Mouse (Mus musculus) thymus, postnatal 14 days (tissue): ENCODE measurements at regions not wholly inside any gene's neighbourhood (a gene's known extent, or its start where the extent isn't known, plus 50 kb on each side); places are given as distances from the start of the nearest gene placed in this dataset.

Experiments
- DNase-seq: peaks from one replicate; pipeline ENCODE4 v3.0.0; 2021

- no peak for DNase-seq
These were observed 62.1 kb upstream of the Pfn2 start for GRCm38 (mm10) chr3:57910020-57910419.

GRCm38 (mm10) chr3:57911831-57912596, 64.1 kb upstream of the Pfn2 start:
- DNase-seq = no peak

DNA sequence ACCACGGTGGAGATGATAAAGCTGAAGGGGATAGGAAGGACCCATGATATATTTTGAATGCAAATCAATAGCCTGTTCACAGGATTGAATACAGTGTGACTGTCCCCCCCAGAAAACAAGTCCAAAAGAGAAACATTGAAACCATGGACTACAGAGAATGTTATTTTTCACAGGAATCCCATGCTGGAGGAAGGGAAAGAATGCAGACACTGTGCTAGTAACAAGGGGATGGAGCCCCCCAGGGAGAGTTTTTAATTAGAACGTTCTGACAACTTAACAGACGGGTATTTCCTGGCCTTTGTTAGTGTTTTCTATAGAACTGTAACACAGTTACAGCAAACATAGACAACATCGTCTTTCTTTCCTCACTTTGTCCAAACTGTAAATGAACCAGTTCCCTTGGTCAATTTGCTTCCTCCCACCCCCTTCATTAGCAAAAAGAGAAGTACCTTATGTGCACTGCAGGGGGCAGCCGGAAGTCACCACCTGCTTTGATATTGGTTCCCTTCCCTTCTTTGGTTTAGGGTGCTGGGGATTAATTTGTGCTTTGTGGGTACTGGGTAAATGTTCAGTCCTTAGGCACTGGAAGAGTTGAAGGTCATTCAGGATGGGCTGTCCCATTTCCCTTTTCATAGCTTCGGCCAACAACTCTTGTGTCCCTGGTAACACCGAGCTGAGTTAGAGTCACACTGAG, 64.9 kb upstream of the Pfn2 start:
- no peak for DNase-seq

- DNase-seq = no peak
These were observed 66.8 kb upstream of the Pfn2 start for GRCm38 (mm10) chr3:57914687-57915086.

- no peak for DNase-seq
These were observed 71.0 kb upstream of the Pfn2 start for GRCm38 (mm10) chr3:57918913-57919312.

GRCm38 (mm10) chr3:57919390-57920089, 71.7 kb upstream of the Pfn2 start:
- DNase-seq = no peak

DNA sequence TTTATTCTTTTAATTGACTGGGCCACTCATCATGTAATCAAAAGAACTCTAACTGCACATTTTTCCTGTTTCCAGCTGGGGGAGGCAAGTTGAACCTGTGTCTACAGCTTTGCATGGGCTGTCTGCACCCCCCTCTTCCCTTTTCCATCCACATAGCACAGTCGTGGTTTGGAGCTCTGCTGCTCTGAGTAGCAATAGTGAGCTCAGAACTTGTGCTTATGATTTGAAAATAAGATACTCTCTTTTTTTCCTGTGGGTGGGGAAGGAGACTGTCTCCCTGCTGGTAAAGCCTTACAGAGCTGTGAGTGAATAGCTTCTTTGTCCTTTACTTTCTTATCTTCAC, 72.2 kb upstream of the Pfn2 start:
- no peak for DNase-seq

- no peak for DNase-seq
These were observed 73.4 kb upstream of the Pfn2 start for GRCm38 (mm10) chr3:57921071-57921882.

DNA sequence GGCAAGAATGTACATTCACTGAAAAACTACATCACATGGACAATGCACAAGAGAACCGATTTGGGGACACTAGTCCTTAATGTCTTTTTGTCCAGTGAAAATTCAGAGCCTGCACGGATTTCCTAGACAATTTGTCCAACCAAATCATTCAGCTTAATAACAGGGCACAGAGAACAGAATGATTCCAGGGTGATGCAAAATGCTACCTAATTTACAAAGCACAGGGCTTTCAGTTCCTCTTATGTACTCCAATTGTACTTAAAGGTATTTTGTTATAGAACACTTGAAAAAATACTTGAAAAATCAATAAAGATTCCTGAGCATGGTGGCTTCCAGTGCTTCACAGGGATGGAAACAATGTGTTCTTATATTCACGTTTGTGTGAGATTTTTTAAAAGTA, 75.2 kb upstream of the Pfn2 start:
- DNase-seq = no peak

- no peak for DNase-seq
These were observed 85.0 kb upstream of the Pfn2 start for GRCm38 (mm10) chr3:57932657-57933539.

DNA sequence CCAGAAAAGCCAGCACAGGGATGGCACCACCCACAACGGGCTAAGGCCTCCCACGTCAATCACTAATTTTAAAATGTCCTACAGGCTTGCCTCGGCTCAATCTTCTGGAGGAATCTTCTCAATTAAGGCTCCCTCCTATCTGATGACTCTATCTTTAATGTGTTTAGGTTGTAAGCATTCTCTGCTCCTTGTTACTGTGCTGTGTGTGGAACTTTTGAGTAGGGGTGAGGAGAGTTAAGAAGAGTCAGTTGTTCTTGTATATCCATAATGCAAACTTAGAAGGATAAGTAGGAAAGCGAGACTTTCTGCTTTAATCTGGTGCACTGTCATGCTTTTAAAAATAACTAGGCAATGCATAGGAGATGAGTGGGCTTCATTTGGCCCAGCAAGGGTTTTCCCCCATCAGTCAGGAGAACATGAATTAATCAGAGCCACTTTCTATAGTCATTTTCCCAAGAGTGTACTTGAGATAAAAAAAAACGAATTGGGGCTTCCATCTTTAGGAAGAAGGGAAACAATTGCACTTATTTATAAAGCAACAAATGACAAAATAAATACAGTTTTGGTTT, 87.2 kb upstream of the Pfn2 start:
- DNase-seq = no peak

- DNase-seq = no peak
These were observed 92.9 kb upstream of the Pfn2 start for GRCm38 (mm10) chr3:57940504-57941381.

GRCm38 (mm10) chr3:57944698-57945097, 96.8 kb upstream of the Pfn2 start:
- no peak for DNase-seq

GRCm38 (mm10) chr3:57945765-57946164, 97.9 kb upstream of the Pfn2 start:
- no peak for DNase-seq

- no peak for DNase-seq
These were observed 99.5 kb upstream of the Pfn2 start for GRCm38 (mm10) chr3:57947331-57947730.

- no peak for DNase-seq
These were observed 100.8 kb upstream of the Pfn2 start for GRCm38 (mm10) chr3:57948720-57949119.

GRCm38 (mm10) chr3:57950431-57951331, 102.8 kb upstream of the Pfn2 start:
- no peak for DNase-seq

DNA sequence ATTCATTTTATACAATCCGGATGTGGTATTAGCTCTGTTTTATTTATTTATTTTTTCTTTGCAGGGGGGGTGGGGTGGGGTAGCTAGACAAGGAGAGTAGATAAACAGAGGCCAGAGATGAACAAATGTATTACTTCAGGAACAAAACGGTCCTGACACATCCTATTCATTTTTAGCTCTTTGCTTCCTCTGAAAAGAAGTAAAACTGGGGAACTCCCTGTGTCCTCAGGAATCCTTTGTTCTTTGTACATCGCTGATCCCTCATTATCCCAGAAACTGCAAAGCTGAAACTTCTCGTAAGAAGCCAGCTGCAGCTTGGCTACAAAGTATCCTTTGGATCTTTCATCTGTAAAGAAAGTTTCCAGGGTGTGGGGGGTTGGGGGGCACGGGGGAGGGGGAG, 103.6 kb upstream of the Pfn2 start:
- DNase-seq = no peak

GRCm38 (mm10) chr3:57957352-57957751, 109.5 kb upstream of the Pfn2 start:
- DNase-seq = no peak

DNA sequence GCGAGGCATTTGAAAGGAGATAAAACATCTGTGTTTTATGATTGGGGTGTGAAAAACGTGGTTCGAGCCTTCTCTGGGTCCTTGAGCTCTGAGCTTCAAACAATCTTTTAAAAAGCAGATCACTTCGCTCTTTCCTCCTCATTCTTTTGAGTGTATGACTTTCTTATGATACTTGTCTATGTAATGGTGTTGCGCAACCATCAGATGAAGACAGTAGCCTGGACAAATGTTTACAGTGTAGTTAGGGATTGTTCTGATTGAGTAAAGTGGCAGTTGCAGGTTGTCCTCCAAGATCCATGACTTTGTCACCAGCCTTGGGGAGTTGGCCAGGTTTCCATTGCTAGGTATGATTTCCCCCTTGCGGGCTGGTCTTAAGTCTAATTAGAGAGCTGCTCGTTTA, 116.1 kb upstream of the Pfn2 start:
- DNase-seq = no peak
